Mouse (Mus musculus) ZHBTc4 (cell line): ENCODE measurements at regions not wholly inside any gene's neighbourhood (a gene's known extent, or its start where the extent isn't known, plus 50 kb on each side); places are given as distances from the start of the nearest gene placed in this dataset.
"Not testable (repeated sequence)": the region's sequence is repeated elsewhere in the genome, so short reads cannot be mapped to it uniquely, and the experiment has no call there.

Experiments used
- DNase-seq: peaks from one replicate; pipeline ENCODE4 v3.0.0-alpha.2; 2011; ENCODE audit warnings: low read depth, low spot score

GRCm38 (mm10) chr3:152040751-152041150 lies 125.3 kb downstream of the Gipc2 start:
- DNase-seq, result no peak

GRCm38 (mm10) chr3:152036819-152037218 lies 129.2 kb downstream of the Gipc2 start:
- DNase-seq, result not testable (repeated sequence)

GRCm38 (mm10) chr3:152035416-152035815 lies 130.6 kb downstream of the Gipc2 start:
- no peak for DNase-seq

GRCm38 (mm10) chr3:152034686-152035085 lies 131.3 kb downstream of the Gipc2 start:
- DNase-seq, result peak; percentile 54

DNA sequence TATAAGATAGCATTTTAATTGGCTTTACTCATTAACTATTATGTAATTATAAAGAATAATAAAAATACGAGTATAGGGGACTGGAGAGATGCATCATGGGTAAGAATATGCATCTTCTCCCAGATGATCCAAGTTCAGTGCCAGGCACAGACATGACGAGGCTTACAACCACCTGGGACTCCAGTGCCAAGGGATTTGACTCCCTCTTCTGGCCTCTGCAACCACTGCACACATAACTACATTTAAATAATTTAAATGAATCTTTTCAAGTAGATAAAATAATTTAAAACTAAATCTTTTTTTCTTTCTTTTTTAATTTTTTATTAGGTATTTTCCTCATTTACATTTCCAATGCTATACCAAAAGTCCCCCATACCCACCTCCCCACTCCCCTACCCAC lies 131.8 kb downstream of the Gipc2 start:
- DNase-seq, result no peak

DNA sequence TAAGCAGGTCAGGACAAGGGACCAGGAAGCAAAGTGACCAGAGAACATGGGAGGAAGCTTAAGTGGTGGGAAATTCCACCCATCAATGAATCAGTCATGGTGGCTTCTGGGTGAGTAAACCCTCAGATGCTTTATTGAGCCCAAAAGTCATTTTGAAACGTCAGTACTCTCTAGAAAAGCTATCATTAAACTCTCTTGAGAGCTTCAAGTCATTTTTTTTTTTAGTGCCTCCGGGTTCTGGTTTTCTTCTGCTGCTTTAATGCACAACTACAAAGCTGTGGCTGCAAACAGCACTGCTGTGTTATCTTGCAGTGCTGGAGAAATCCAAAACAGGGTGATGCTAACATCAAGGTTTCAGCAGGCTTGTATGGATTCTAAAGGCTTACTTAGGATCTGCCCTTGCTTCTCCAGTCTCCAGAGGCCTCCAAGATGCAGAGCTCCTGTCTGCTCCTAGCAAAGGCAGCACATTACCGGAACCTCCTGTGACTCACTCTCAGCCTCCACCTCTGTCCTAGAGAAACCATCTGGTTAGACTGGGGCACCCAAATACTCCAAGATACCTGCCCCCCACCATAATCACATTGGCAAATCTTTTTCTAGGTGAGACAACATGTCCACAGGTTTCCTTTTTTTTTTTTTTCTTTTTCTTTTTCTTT lies 133.2 kb downstream of the Gipc2 start:
- DNase-seq, result no peak

- no peak for DNase-seq
Observed at GRCm38 (mm10) chr3:152028695-152029094, 137.3 kb downstream of the Gipc2 start.

- DNase-seq, result no peak
Observed at GRCm38 (mm10) chr3:152026034-152026433, 140.0 kb downstream of the Gipc2 start.

DNA sequence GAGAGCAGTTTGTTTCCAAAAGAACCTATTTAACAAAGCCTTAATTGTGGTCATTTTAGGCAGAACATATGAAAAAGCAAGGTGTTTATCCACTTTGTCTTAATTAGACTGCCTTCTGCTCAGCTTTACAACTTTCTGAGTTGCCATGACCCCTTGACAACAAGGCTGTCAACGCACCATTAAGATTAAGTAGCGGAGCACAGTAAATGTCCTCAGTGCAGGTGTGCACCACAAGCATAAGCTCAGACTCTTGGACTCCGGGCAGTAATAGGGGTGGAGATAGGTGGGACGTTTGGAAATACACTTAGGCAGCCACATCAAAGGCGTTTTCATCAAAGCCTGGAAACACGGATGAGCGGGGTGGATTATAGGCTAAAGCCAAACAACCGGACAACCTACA lies 140.9 kb downstream of the Gipc2 start:
- DNase-seq, result no peak

DNA sequence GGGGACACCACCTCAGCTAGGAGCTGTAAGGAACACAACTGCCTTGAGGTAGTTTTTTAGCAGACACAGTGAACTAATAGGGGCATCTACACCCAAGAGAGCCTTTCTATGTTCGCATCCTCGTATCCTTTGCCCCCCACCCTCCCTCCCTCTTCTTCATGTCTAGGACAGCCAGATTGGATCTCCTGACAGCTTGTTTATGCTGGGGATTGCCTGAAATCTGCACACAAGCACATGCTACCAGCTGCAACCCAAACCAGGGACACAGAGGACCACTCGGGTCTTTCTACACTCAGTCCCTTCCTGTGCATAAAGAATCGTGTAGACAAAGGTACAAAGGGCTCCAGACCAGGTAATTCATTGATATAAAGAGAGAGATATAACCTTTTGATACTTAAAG lies 159.3 kb downstream of the Gipc2 start:
- DNase-seq, result no peak

DNA sequence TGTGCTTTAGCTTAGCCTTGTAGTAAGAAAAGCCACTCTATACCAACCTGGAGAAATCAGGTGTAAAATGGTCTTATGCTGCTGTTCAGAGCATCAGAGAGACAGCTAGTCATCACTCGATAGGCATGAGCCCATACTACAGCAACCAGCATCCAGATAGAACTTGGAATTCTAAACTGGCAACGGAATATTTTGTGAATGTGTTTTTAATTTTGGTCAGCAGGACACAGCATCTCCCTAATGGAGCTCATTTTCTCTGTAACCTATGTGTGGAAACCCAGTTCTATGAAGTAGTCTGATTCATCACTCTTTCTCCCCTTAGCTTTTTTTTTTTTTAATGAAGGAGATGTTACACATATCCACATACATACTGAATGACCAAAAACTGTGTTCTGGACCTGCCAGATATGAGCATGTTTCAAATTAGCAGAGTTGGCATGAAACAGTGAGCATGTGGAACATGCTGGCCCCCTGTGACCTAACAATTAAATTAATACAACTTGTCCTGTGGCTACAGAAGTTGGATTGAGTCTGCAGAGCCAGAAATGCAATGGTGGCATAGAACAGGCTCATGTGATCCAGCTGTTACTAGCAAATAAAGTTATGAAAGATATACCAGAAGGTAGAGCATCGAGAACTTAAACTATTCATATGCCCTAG lies 160.5 kb downstream of the Gipc2 start:
- no peak for DNase-seq

GRCm38 (mm10) chr3:152004411-152004955 lies 161.5 kb downstream of the Gipc2 start:
- DNase-seq, result no peak

DNA sequence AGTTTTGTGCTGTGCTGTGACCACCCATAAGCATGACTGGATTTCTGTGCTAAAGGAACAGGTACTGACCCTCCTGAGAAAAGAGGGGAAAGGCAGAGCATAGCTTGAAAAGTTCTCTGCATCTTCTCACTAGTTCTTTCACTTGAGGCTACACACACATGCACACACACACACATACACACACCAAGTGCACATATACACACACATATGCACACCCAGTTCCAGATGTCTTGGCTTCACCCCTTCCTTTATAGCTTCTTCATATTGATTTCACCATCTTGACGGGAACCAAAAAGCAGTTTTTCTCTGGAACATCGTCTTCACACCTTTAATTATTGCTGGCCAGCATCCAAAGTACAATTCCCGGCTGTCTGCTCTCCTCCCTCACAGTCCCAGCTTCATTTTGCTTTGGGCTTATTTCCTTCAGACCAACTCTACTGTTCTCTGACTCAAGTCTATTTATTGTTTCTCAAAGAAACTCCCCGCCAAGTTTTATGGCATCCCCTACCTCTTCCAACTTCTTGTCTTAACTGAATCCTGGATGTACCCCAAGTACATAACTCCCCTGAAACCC lies 160.2 kb upstream of the Ptgfr start:
- DNase-seq, result no peak

DNA sequence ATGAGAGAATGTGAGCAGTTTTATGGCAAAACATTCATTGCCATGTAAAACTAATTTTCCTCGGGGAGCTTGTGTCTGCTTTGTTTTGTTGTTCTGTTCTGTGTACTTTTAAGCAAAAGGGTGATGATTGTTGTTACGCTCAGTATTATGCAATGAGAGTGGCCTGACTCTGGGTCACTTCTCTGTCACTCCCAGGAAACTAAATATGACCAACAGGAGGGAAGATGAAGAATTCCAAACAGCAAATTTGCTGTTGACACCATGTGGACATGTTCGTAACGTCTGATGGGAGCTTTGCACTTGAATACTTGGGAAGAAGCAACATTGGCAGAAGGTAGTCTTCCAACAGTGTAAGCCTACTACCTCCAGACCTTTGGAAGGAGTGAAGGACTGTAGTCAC lies 159.7 kb upstream of the Ptgfr start:
- no peak for DNase-seq

- peak; percentile 49 for DNase-seq
Observed at GRCm38 (mm10) chr3:151988221-151988620, 150.8 kb upstream of the Ptgfr start.

DNA sequence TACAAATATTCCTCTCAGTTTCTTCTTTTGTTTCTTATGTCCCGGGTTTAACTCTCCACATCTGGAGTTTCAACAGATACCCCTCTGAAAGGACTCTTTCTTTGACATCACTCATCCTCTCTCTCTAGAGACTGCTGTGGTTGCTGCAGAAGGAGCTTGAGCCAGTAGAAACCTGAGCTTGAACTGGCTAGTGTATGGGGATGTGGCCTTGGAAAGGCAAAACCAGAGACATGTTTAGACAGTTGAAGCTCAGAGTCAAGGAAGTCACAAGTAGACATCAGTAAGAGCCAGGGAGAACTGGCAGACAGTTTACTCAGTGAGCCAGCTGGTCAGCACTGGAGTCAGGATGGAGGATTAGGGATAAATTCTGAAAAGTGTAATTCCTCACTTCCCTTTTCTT lies 140.7 kb upstream of the Ptgfr start:
- DNase-seq, result no peak

DNA sequence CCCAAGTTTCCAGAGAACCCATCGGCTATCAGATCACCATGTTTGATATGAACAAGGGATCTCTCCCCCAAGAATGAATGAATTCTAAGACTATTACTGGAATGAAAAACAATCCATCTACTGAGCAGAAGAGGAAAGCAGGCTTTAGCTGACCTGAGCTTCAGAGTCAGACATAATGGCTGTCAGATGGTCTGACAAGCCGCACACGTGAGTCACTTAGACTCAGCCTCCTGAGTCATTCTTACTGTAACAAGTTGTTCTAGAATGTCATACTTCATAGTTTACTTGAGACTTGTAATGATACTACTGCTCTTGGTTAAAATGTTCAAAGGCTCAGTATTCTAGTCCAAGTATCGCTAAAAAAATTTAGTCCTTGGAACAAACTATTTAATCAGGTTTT lies 140.2 kb upstream of the Ptgfr start:
- no peak for DNase-seq

- peak; percentile 4 for DNase-seq
Observed at GRCm38 (mm10) chr3:151949865-151950264, 112.4 kb upstream of the Ptgfr start.

DNA sequence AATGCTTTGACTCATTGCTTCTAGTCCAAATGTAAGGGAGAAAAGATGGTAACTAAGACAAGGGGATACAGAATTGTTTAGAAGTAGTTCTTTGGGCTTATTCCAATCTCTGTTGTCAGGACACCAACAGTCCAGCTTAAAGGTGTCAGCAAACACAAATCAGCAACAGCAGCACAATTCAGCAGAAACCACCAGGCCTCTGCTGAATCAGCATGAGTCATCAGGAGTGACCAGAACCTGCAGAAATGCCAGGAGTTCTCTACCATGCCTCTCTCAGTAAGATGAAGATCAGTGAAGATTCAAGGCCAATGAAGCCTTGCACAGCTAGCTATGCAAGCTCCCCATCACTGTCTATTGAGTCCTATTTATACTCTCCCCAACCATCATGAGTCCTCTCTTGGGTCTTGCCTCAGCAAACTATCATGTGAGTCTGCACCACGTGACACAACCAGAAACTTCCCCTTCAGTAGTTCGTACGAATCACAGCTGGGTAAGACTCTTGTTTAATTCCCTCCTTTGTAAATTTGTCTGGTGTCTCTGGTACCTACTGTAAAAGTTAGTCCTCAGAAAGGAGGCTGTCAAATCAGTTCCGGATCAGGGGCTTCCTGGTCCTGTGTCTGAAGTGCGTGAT lies 110.7 kb upstream of the Ptgfr start:
- DNase-seq, result no peak

DNA sequence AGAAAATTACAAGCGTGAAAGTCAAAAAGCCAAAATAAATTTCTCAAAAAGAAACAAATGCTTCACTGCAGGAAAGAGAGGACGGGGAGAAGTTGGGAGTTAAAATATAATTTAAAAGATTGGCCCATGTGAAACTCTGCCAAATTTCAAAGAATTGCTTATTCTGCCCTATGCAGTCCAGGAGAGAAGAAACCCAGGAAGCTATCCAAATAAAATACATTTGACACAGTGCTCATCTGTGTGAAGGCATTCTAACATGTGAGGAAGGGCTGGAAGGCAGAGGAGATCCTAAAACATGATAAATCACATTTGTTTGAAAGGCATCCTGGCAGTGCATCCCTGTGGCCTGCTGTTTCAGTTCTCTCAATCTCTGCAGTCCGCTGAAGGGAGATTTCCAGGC lies 108.5 kb upstream of the Ptgfr start:
- no peak for DNase-seq

- no peak for DNase-seq
Observed at GRCm38 (mm10) chr3:151943542-151943941, 106.1 kb upstream of the Ptgfr start.

DNA sequence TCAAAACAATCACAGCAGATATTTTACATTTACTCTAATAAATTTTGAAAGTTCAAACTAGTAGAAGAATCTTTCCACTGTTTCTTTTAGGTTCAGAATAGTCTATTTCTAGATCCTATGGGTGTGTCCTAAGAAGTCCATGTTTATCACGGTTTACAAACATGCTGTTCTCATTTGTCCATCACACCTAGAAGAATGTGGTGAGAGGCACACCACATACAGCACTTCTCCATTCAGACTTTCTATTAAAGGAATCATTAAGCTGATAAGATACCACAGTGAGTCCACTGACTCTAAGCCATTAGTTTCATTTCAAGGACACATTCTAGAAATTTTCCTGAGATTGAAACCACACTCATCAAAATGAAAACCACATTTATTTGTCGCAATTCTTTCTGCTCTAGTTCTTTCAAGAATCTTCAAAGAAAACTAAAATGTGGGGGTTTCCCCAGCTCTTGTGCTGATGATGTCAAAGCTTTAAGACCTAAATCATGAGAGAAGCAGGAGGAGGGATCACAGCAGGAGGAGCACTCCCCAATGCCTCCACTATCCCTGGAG lies 101.1 kb upstream of the Ptgfr start:
- no peak for DNase-seq
